Mouse (Mus musculus) myocyte (in vitro differentiated cells): ENCODE measurements around the gene Ptpn9.

Experiments
- CEBPB ChIP-seq: IDR thresholded peaks from 2 replicates; pipeline ENCODE4 v1.6.1; 2011; ENCODE audit warnings: mild to moderate bottlenecking, moderate library complexity; ENCODE audit not compliant: poor library complexity, insufficient read depth, severe bottlenecking
- E2F4 ChIP-seq: IDR thresholded peaks from one replicate; pipeline ENCODE4 v1.6.1; 2011; ENCODE audit warnings: mild to moderate bottlenecking, control low read depth, moderate library complexity; ENCODE audit not compliant: insufficient read depth
- MAX ChIP-seq: IDR thresholded peaks from one replicate; pipeline ENCODE4 v1.6.1; 2011; ENCODE audit warnings: low read depth, mild to moderate bottlenecking, control low read depth
- MYOD1 ChIP-seq, 3 experiments: IDR thresholded peaks; one replicate each; pipeline ENCODE4 v1.6.1; 2011; ENCODE audit warnings: control low read depth in 2 of 3, low read depth in 2 of 3, mild to moderate bottlenecking in 2 of 3, moderate library complexity in 1 of 3; ENCODE audit not compliant: insufficient read length in 2 of 3, control insufficient read depth in 1 of 3
- MYOG ChIP-seq, 3 experiments: IDR thresholded peaks; one replicate each; pipeline ENCODE4 v1.6.1; 2011; ENCODE audit warnings: control low read depth in 2 of 3, low read depth in 2 of 3, mild to moderate bottlenecking in 2 of 3; ENCODE audit not compliant: insufficient read length in 2 of 3, control insufficient read depth in 1 of 3, insufficient read depth in 1 of 3
- POLR2A ChIP-seq: IDR thresholded peaks from one replicate; pipeline ENCODE4 v1.6.1; 2011; ENCODE audit warnings: low read depth, mild to moderate bottlenecking, control low read depth, moderate library complexity; ENCODE audit not compliant: insufficient read length
- POLR2AphosphoS2 ChIP-seq: IDR thresholded peaks from one replicate; pipeline ENCODE4 v1.6.1; 2011; ENCODE audit warnings: low read depth, control low read depth; ENCODE audit not compliant: insufficient read length
- REST ChIP-seq: IDR thresholded peaks from one replicate; pipeline ENCODE4 v1.6.1; 2011; ENCODE audit warnings: mild to moderate bottlenecking, control low read depth, moderate library complexity; ENCODE audit not compliant: insufficient read depth, insufficient read length
- SRF ChIP-seq: IDR thresholded peaks from one replicate; pipeline ENCODE4 v1.6.1; 2011; ENCODE audit warnings: low read depth; ENCODE audit not compliant: control insufficient read depth, insufficient read length
- TCF12 ChIP-seq: IDR thresholded peaks from one replicate; pipeline ENCODE4 v1.6.1; 2011; ENCODE audit warnings: mild to moderate bottlenecking, control low read depth; ENCODE audit not compliant: poor library complexity, insufficient read depth, severe bottlenecking
- USF1 ChIP-seq: IDR thresholded peaks from one replicate; pipeline ENCODE4 v1.6.1; 2011; ENCODE audit warnings: low read depth, mild to moderate bottlenecking, control low read depth, moderate library complexity

GRCm38 (mm10) chr9:57076701-57077660 is 82.3 kb downstream of the Ptpn9 start:
- peak; percentile 36 for TF ChIP-seq POLR2AphosphoS2
- TF ChIP-seq TCF12: no peak
- TF ChIP-seq POLR2A: no peak
- TF ChIP-seq MYOG (IDR thresholded peaks at IDR 0.05; ENCODE audit: control insufficient read depth in 1 of 3, insufficient read depth in 1 of 3, insufficient read length in 2 of 3, low read depth in 2 of 3): no peak
- TF ChIP-seq USF1: no peak
- TF ChIP-seq SRF: peak; percentile 53
- no peak for TF ChIP-seq MAX
- TF ChIP-seq E2F4: no peak
- no peak for TF ChIP-seq MYOD1 (IDR thresholded peaks at IDR 0.05; ENCODE audit: control insufficient read depth in 1 of 3, insufficient read length in 2 of 3, low read depth in 2 of 3)
- no peak for TF ChIP-seq REST
- no peak for TF ChIP-seq CEBPB
